Mouse (Mus musculus) neural tube, embryonic 15.5 days (tissue): ENCODE measurements around the gene Ddx24. TPM values are rescaled to one million over a fixed set of nuclear protein-coding genes. Genes with fewer than 3 reads are reported as not detected.
"Not testable (repeated sequence)": the region's sequence is repeated elsewhere in the genome, so short reads cannot be mapped to it uniquely, and the experiment has no call there.

Source experiments
- ATAC-seq: fragments of 200-750 bp; cut with Nextera tagmentation; 2 replicates; pipeline ENCODE4 v1.8.0; 2017; ENCODE audit warnings: mild to moderate bottlenecking, moderate TSS enrichment, moderate library complexity; ENCODE audit not compliant: low FRiP score
- H3K27ac ChIP-seq: fragments of 300-500 bp; sonication (generic); replicated peaks from 2 replicates; pipeline ENCODE4 v1.5.1; 2015; ENCODE audit warnings: mild to moderate bottlenecking, inconsistent platforms
- H3K27me3 ChIP-seq: fragments of 300-500 bp; sonication (generic); replicated peaks from 2 replicates; pipeline ENCODE4 v1.6.1; 2015; ENCODE audit warnings: inconsistent platforms
- H3K36me3 ChIP-seq: fragments of 300-500 bp; sonication (generic); 2 replicates; pipeline ENCODE4 v1.6.1; 2015; ENCODE audit warnings: inconsistent platforms
- H3K4me1 ChIP-seq: fragments of 300-500 bp; sonication (generic); 2 replicates; pipeline ENCODE4 v1.6.1; 2015; ENCODE audit warnings: inconsistent platforms
- H3K4me2 ChIP-seq: fragments of 300-500 bp; sonication (generic); 2 replicates; pipeline ENCODE4 v1.6.1; 2015; ENCODE audit warnings: inconsistent platforms, mild to moderate bottlenecking, moderate library complexity
- H3K4me3 ChIP-seq: fragments of 300-500 bp; sonication (generic); replicated peaks from 2 replicates; pipeline ENCODE4 v1.5.1; 2015; ENCODE audit warnings: mild to moderate bottlenecking, inconsistent platforms
- H3K9ac ChIP-seq: fragments of 300-500 bp; sonication (generic); replicated peaks from 2 replicates; pipeline ENCODE4 v1.6.1; 2015; ENCODE audit warnings: mild to moderate bottlenecking, inconsistent platforms
- H3K9me3 ChIP-seq: fragments of 300-500 bp; sonication (generic); replicated peaks from 2 replicates; pipeline ENCODE4 v1.6.1; 2016; ENCODE audit warnings: inconsistent platforms
- WGBS: fragments of 180-500 bp; shearing (Covaris S2); methylation state at CpG from one replicate; pipeline ENCODE4 v1.1.7; 2015; ENCODE audit warnings: mixed read lengths; 5-methylcytosine and 5-hydroxymethylcytosine counted together
- polyA plus RNA-seq: library from polyadenylated mRNA; unstranded; fragments of >200 nt; fragmentation: Nextera tagmentation; extraction: Ambion mirVana; gene quantifications from 2 replicates; pipeline ENCODE4 v1.2.1, GENCODE M21; 2015

The Ddx24 gene
- polyA plus RNA-seq = 176 and 181 TPM in 2 replicates

DNA sequence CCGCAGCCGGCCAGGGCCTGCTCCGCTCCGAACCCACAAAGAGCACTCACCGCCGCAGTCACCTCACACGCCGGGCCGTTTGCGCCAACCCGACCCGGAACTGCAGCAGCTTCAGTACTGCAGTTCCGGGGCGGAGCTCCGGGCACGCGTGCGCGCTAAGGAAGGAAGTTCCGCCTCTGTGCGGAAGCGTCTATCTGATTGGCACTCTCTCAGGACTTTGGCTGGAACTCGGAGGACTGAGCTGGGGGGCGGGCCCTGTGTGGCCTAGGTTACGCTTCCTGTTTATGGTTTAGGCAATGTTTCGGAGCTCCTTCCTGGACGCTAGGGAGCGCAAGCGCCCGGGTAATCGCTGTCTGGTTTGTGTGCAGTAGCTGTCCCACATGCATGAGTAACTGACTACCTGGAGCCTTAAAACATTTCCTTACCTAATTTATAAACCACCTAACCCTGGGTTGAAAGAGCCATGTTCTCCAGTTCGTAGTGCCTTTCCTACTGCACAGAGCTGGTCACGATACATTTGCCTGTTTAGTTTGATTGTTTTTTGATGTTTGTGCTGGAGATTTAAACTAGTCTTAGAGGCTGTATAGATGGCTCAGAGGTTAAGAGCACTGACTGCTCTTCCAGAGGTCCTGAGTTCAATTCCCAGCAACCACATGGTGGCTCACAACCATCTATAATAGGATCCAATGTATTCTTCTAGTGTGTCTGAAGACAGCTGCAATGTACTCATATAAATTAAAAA is at the start of gene Ddx24:
Ddx24 (minus strand) TSS at position 102 of the 742 bp plus-strand sequence.
- peak within 1 kb of the TSS; percentile 84 for H3K27ac ChIP-seq
- peak within 1 kb of the TSS; percentile 96 for H3K4me3 ChIP-seq
- peak within 1 kb of the TSS; percentile 97 for H3K9ac ChIP-seq
- ATAC-seq = peak; percentile 99
- no peaks in the 10 kb centered on the region for H3K9me3 ChIP-seq
- 1% methylated on average over 33 of the region's 33 CpGs for WGBS
- H3K36me3 ChIP-seq = peaks cover 8% of the 10 kb centered on the region
- H3K4me2 ChIP-seq = peak within 1 kb of the TSS; percentile 86
- no peaks in the 10 kb centered on the region for H3K27me3 ChIP-seq
- H3K4me1 ChIP-seq = peaks cover 39% of the 10 kb centered on the region

DNA sequence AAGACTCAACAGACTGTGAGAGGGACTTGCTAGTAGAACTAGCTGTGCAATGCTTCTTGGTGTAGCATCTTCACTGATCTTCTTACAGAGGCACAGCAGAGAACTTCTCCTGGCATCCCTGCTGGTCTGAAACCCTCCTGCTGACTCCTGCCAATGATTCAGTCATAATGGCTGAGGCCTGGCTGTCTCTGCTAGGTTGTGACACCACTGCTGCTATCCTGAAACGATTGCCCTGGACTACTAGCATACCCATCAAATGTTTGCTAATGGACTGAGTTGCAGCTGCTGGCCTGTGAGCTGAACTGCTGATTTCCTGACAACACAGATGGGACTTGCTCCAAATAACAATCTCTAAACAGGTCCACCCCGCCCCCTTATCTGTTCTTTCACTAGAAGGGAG is 48.9 kb upstream of the Ddx24 start:
- Histone ChIP-seq H3K36me3 (no peaks in the 10 kb centered on the region), H3K4me2 (no peak overlapping the region), H3K9ac (no peak overlapping the region), H3K9me3 (no peaks in the 10 kb centered on the region), H3K27me3 (no peaks in the 10 kb centered on the region), H3K27ac (no peak overlapping the region), H3K4me3 (no peak overlapping the region), H3K4me1 (no peaks in the 10 kb centered on the region)
- 54% methylated on average over 2 of the region's 2 CpGs for WGBS
- ATAC-seq = no peak

DNA sequence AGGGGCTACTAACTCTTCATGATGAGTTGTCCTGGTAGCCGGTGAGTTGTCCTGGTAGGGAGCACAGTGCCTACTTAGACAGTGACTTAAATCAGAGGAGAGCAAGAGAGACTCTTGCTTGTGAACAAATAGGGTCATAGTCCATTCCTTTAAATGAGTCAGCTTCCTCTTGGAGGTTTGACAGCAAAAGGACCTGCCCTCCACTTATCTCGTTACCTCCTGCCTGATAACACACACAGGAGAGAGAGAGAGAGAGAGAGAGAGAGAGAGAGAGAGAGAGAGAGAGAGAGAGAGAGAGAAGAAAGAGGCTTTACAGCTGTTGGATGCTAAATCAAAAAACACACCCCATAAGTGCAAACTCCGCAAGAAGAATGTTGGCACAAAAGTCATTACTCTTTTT is 31.5 kb upstream of the Ddx24 start, which contains the start of gene Ifi27l2b:
Ifi27l2b (minus strand) TSS at position 84 of the 400 bp plus-strand sequence.
- no peaks in the 10 kb centered on the region for H3K36me3 ChIP-seq
- no peak within 1 kb of the TSS for H3K4me2 ChIP-seq
- ATAC-seq = no peak
- H3K4me3 ChIP-seq = no peak within 1 kb of the TSS
- no peaks in the 10 kb centered on the region for H3K9me3 ChIP-seq
- 76% methylated on average over 3 of the region's 3 CpGs for WGBS
- no peak within 1 kb of the TSS for H3K9ac ChIP-seq
- no peaks in the 10 kb centered on the region for H3K4me1 ChIP-seq
- H3K27me3 ChIP-seq = no peaks in the 10 kb centered on the region
- H3K27ac ChIP-seq = no peak within 1 kb of the TSS

DNA sequence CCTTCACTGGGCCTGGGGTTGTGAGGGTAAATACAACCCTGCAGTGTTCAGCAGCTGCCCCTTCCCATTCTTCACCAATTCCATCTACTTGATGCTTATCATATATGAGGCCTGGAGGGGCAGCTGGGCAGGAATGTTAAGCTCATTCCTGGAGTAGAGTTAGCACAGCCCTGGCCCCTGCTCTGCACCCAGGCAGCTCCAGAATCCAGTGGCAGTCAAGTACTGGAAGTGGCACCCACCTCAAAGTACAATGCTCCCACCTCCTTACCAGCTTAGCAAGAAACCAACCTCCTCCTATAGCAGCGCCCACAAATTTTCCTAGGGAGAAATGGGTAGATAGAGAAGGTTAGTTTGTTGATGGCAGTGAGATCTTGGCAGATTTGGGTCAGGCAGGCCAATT is 31.1 kb upstream of the Ddx24 start:
- H3K9ac ChIP-seq, H3K27ac ChIP-seq, ATAC-seq, H3K4me1 ChIP-seq, H3K4me3 ChIP-seq, H3K36me3 ChIP-seq, H3K27me3 ChIP-seq, H3K9me3 ChIP-seq, H3K4me2 ChIP-seq: not testable (repeated sequence)
- WGBS = no CpG with 5 or more reads among the region's 1 CpGs

DNA sequence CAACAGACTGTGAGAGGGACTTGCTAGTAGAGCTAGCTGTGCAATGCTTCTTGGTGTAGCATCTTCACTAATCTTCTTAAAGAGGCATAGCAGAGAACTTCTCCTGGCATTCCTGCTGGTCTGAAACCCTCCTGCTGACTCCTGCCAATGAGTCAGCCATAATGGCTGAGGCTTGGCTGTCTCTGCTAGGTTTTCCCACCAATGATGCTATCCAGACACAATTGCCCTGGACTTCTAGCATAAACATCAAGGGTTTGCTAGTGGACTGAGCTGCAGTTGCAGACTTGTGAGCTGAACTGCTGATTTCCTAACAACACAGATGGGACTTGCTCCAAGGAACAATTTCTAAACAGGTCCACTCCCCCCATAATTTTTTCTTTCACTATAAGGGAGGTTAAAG is 27.7 kb upstream of the Ddx24 start:
- no peak overlapping the region for H3K4me3 ChIP-seq
- no peaks in the 10 kb centered on the region for H3K27me3 ChIP-seq
- H3K27ac ChIP-seq = no peak overlapping the region
- no peaks in the 10 kb centered on the region for H3K36me3 ChIP-seq
- H3K4me1 ChIP-seq = no peaks in the 10 kb centered on the region
- no peak overlapping the region for H3K9ac ChIP-seq
- no peak for ATAC-seq
- H3K9me3 ChIP-seq = no peaks in the 10 kb centered on the region
- no peak overlapping the region for H3K4me2 ChIP-seq

DNA sequence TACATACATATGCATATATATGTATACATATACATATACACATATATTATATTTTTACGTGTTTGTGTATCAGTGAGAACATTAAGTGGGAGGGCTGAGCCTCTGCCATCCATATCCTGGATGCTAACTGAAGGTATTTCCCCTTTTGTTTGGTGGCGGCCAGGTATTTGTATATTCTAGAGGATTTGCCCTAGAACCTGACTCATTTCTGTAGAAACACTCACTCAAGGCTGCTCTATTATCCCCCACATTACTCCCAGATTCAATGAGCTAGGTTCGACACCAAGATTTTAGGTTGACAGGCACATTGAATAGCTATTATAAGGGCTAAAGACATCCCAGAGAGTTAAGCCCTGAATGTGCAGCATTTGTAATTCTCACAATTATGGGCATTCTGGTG is 19.4 kb upstream of the Ddx24 start:
- H3K9me3 ChIP-seq = no peaks in the 10 kb centered on the region
- no peak overlapping the region for H3K27ac ChIP-seq
- H3K9ac ChIP-seq = no peak overlapping the region
- H3K4me3 ChIP-seq = no peak overlapping the region
- H3K4me1 ChIP-seq = no peaks in the 10 kb centered on the region
- ATAC-seq = no peak
- 87% methylated on average over 3 of the region's 3 CpGs for WGBS
- H3K27me3 ChIP-seq = no peaks in the 10 kb centered on the region
- H3K4me2 ChIP-seq = no peak overlapping the region
- H3K36me3 ChIP-seq = no peaks in the 10 kb centered on the region

DNA sequence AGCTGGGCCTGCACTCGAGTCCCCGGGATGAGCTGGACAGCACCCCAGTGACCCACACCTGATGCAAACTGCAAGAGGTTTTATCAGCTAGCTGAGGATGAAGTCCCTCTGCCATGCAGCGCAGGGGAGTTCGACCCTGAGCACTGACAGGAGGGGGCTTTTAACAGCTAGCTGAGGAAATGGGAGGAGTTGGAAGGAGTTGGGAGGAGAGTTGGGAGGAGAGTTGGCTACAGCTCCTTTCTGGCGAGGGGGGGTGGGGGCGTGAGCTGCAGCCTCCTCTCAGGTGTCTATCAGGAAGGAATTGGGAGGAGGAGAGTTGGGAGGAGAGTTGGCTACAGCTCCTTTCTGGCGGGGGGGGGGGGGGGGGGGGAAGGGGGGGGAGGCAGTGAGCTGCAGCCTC is 18.6 kb upstream of the Ddx24 start:
- not testable (repeated sequence) for H3K9ac ChIP-seq, H3K27ac ChIP-seq, H3K36me3 ChIP-seq, H3K27me3 ChIP-seq, H3K4me3 ChIP-seq, H3K4me2 ChIP-seq, H3K9me3 ChIP-seq, H3K4me1 ChIP-seq, ATAC-seq
- WGBS = 49% methylated on average over 6 of the region's 7 CpGs

DNA sequence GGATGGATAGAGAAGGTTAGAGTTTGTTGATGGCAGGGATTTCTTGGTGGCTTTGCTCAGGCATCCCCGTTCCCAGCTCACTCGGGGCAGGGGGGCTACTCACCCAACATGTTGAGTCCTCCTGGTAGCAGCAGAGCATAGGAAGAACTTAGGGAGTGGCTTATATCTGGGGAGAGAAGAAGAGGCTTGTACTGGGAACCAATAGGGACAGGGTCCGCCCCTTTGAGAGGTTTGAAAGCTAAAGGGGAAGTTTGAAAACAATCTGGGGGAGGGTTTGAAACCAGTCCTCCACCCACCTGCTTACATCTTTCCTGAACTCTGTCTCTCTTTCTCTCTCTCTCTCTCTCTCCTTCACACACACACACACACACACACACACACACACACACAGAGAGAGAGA is 17.9 kb upstream of the Ddx24 start, which contains the start of gene Ifi27l2a:
Ifi27l2a (minus strand) TSS at position 157 of the 400 bp plus-strand sequence.
- no peak within 1 kb of the TSS for H3K4me2 ChIP-seq
- H3K36me3 ChIP-seq = no peaks in the 10 kb centered on the region
- ATAC-seq = no peak
- no peaks in the 10 kb centered on the region for H3K9me3 ChIP-seq
- no peaks in the 10 kb centered on the region for H3K4me1 ChIP-seq
- 64% methylated on average over 3 of the region's 3 CpGs for WGBS
- H3K27me3 ChIP-seq = no peaks in the 10 kb centered on the region
- no peak within 1 kb of the TSS for H3K27ac ChIP-seq
- H3K4me3 ChIP-seq = no peak within 1 kb of the TSS
- no peak within 1 kb of the TSS for H3K9ac ChIP-seq

DNA sequence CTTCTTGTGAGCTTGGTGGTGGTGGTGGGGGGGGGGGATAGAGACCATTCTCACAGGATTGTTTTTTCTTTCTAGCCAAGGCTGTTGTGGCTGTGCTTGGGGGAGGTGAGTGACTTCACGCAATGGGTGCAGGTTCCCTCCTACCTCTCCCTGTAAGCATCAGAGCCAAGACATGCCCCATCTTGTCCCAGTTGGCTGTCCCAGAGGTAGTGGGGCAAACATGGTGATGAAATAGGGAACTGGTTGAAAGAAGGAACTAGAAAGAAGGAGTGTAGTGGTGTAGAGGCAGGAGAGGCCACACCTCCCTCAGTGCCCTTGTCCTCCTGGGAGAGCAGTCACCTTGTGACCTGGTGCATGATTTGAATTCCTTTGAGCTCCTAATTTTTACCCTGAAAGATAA is 12.0 kb upstream of the Ddx24 start:
- 95% methylated on average over 1 of the region's 1 CpGs for WGBS

DNA sequence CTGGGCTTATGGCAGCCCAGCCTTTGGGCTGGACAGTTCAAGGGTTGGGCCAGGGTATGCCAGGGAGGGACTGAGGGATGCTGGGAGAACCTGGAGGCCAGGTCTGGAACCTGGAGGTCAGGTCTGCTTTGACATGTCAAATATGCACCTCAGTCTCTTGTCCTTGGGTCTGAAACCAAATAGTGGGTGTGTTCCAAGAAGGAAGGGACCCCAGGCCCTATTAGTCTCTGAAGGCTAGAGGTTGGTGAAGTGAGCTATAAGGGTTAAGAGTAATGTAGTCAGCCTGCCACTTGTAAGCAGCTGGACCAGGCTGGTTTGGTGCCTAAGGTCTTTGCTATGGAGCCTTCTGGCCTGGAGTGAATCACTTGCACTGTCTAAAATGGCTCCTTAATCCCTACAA is 9.2 kb upstream of the Ddx24 start:
- no peaks in the 10 kb centered on the region for H3K4me1 ChIP-seq
- no peak overlapping the region for H3K27ac ChIP-seq
- ATAC-seq = no peak
- H3K36me3 ChIP-seq = no peaks in the 10 kb centered on the region
- no peak overlapping the region for H3K9ac ChIP-seq
- H3K4me2 ChIP-seq = peak overlapping the region; percentile 22; the same call in 1 of the 2 replicates
- H3K4me3 ChIP-seq = no peak overlapping the region
- H3K9me3 ChIP-seq = no peaks in the 10 kb centered on the region
- H3K27me3 ChIP-seq = no peaks in the 10 kb centered on the region

More for the DNA sequence above, 12.0 kb upstream of the Ddx24 start:
- Histone ChIP-seq H3K36me3 (no peaks in the 10 kb centered on the region), H3K27me3 (no peaks in the 10 kb centered on the region), H3K9me3 (no peaks in the 10 kb centered on the region), H3K4me3 (no peak overlapping the region), H3K4me1 (no peaks in the 10 kb centered on the region), H3K9ac (no peak overlapping the region), H3K27ac (no peak overlapping the region), H3K4me2 (no peak overlapping the region)
- no peak for ATAC-seq

DNA sequence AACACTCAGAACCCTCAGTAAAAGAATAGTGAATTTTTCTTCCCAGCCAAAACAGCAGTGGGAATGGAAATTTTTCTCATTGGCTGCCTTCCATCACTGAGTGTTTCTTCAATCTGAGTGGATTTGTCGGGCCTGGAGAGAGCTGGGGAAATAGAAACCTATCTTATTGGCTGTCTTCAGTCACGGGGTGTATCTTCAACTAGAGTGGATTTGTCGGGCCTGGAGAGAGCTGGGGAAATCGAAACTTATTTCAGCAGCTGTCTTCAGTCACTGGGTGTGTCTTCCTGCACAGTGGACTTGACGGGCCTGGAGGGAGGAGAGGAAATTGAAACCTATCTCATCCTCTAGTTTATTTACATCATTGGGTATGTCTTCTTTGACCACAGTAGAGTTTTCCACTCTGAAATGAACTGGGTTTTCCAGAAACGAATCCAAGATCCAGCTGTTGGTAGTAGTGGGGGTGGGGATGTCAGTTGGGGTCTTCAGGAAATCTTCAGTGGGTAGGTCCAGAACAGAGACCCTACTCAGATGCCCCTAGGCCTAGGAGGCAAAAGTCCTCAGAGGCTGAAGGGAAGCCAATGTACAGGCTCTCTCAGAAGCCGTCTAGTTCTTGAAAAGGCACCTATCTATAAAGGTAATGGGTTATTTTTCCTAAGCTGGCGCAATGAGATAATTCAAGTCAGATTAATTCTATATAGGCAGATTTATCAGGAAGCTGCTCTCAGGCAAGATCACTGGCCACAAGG is 8.5 kb upstream of the Ddx24 start, which contains the start of gene Ifi27:
Ifi27 (plus strand) TSS at position 226 of the 746 bp plus-strand sequence.
- Histone ChIP-seq H3K27me3 (no peaks in the 10 kb centered on the region), H3K9ac (no peak within 1 kb of the TSS), H3K4me2 (peak within 1 kb of the TSS; percentile 22), H3K27ac (no peak within 1 kb of the TSS), H3K36me3 (no peaks in the 10 kb centered on the region), H3K4me1 (no peaks in the 10 kb centered on the region), H3K9me3 (no peaks in the 10 kb centered on the region), H3K4me3 (no peak within 1 kb of the TSS)
- WGBS = 82% methylated on average over 8 of the region's 8 CpGs
- no peak for ATAC-seq

DNA sequence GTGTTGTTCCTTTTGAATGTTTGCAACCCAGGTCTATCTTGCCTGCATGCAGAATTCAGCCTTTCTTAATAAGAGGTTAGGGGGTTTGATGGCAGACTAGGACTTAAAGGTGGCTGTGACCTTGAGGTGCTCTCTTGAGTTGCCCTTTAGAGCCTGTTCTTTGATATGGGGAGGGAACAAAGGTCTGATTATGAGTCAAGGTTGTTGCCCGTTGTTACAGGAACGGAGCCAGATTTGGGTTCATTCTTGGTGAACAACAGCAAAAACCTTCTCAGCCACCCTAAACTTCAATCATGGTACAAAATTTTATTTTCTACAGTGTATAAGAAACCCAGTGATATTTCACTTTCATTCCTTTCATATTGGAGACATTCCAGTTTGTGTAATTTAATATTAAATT is 7.8 kb upstream of the Ddx24 start:
- H3K27ac ChIP-seq = no peak overlapping the region
- no peak for ATAC-seq
- 85% methylated on average over 2 of the region's 2 CpGs for WGBS
- H3K36me3 ChIP-seq = no peaks in the 10 kb centered on the region
- H3K4me1 ChIP-seq = no peaks in the 10 kb centered on the region
- H3K27me3 ChIP-seq = no peaks in the 10 kb centered on the region
- H3K9ac ChIP-seq = no peak overlapping the region
- no peak overlapping the region for H3K4me2 ChIP-seq
- no peaks in the 10 kb centered on the region for H3K9me3 ChIP-seq
- H3K4me3 ChIP-seq = no peak overlapping the region
